Mouse (Mus musculus) limb, embryonic 15.5 days (tissue): ENCODE results near the gene Gm36028. TPM values are rescaled to one million over a fixed set of nuclear protein-coding genes. Genes with fewer than 3 reads are reported as not detected.

Experiments used
- ATAC-seq: fragments of 200-750 bp; cut with Nextera tagmentation; 2 replicates; pipeline ENCODE4 v1.8.0; 2017; ENCODE audit warnings: low read depth, moderate TSS enrichment; ENCODE audit not compliant: insufficient number of reproducible peaks, low FRiP score, low TSS enrichment
- H3K27ac ChIP-seq: fragments of 300-500 bp; sonication (generic); 2 replicates; pipeline ENCODE4 v1.5.1; 2015; ENCODE audit warnings: moderate library complexity, mild to moderate bottlenecking, inconsistent platforms
- H3K27me3 ChIP-seq: fragments of 300-500 bp; sonication (generic); 2 replicates; pipeline ENCODE4 v1.6.1; 2015; ENCODE audit warnings: inconsistent platforms
- H3K36me3 ChIP-seq: fragments of 300-500 bp; sonication (generic); 2 replicates; pipeline ENCODE4 v1.6.1; 2015; ENCODE audit warnings: inconsistent platforms
- H3K4me1 ChIP-seq: fragments of 300-500 bp; sonication (generic); 2 replicates; pipeline ENCODE4 v1.6.1; 2015; ENCODE audit warnings: inconsistent platforms
- H3K4me2 ChIP-seq: fragments of 300-500 bp; sonication (generic); 2 replicates; pipeline ENCODE4 v1.6.1; 2015; ENCODE audit warnings: mild to moderate bottlenecking, inconsistent platforms
- H3K4me3 ChIP-seq: fragments of 300-500 bp; sonication (generic); 2 replicates; pipeline ENCODE4 v1.5.1; 2015; ENCODE audit warnings: mild to moderate bottlenecking, inconsistent platforms
- H3K9ac ChIP-seq: fragments of 300-500 bp; sonication (generic); 2 replicates; pipeline ENCODE4 v1.6.1; 2015; ENCODE audit warnings: inconsistent platforms
- H3K9me3 ChIP-seq: fragments of 300-500 bp; sonication (generic); 2 replicates; pipeline ENCODE4 v1.6.1; 2016; ENCODE audit warnings: inconsistent platforms
- WGBS: fragments of 180-500 bp; shearing (Covaris S2); methylation state at CpG from one replicate; pipeline ENCODE4 v1.1.7; 2015; 5-methylcytosine and 5-hydroxymethylcytosine counted together
- polyA plus RNA-seq: library from polyadenylated mRNA; unstranded; fragments of >200 nt; fragmentation: Nextera tagmentation; extraction: Ambion mirVana; gene quantifications from 2 replicates; pipeline ENCODE4 v1.2.1, GENCODE M21; 2015

The Gm36028 gene
- polyA plus RNA-seq, 1 experiment from 2014 or later = not detected

DNA sequence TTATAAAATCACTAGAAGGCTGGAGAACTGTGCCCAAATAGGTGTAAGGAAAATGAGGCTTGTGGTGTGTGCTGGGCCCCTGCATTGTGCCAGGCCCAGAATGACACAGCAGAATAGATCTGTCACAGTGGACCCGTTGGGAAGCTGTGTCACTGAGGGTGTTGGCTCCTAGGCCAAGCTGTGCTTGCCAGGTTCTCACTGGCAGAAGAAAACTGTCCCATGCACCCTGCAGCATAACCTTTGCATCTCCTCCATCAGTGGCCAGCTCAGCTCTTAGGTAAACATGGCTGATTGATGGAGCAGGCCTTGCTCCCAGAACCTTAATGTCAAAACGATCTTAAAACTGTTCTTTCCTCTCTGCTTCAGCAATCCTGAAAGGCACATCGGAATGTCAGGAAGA lies 4.6 kb downstream of the Gm36028 start:
- H3K9ac ChIP-seq = no peak overlapping the region
- H3K9me3 ChIP-seq = no peaks in the 10 kb centered on the region
- H3K4me1 ChIP-seq = no peaks in the 10 kb centered on the region
- H3K36me3 ChIP-seq = no peaks in the 10 kb centered on the region
- no peak overlapping the region for H3K4me3 ChIP-seq
- H3K27ac ChIP-seq = no peak overlapping the region
- H3K27me3 ChIP-seq = no peaks in the 10 kb centered on the region
- no peak overlapping the region for H3K4me2 ChIP-seq
- WGBS = 61% methylated on average over 3 of the region's 3 CpGs
- ATAC-seq = no peak

DNA sequence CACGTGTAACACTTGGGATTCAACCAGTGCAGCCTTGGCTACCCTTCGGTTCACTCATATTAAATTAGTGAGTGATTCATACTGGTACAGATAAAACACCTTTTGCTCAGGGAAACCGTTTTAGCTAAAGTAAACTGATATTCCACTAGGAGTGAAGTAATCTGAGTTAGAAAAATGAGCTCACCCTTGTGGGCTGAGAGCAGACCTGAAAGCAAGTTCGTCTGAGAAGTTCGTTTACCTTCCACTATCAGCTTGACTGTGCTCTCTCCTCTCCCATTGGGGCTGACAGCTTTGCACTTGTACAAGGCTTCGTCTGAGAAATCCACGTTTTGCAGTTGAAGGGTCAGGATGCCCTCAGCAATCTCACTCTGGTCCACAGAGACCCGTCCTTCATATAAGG lies 5.4 kb downstream of the Gm36028 start:
- H3K4me1 ChIP-seq = no peaks in the 10 kb centered on the region
- no peak for ATAC-seq
- H3K9me3 ChIP-seq = no peaks in the 10 kb centered on the region
- H3K4me3 ChIP-seq = no peak overlapping the region
- H3K9ac ChIP-seq = no peak overlapping the region
- no peak overlapping the region for H3K27ac ChIP-seq
- 62% methylated on average over 8 of the region's 8 CpGs for WGBS
- no peaks in the 10 kb centered on the region for H3K27me3 ChIP-seq
- H3K36me3 ChIP-seq = no peaks in the 10 kb centered on the region
- no peak overlapping the region for H3K4me2 ChIP-seq

DNA sequence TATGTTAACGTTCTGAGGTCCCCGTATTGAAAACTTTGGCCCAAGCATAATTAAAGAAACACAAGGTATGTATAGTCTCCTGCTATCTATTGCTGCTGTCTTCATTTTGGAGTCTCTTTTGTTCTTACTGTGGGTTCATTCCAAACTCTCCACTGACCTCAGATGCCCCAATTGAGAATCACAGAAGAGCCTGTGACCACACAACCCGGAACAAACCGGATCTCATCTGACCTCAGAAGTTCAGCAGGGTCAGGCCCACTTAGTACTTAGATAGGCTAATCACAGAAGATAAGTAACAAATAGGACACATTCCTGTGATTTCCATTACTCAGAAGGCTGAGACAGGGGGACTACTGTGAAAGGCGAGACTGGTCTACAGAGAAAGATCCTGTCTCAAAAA lies 6.4 kb downstream of the Gm36028 start:
- H3K9me3 ChIP-seq = no peaks in the 10 kb centered on the region
- no peaks in the 10 kb centered on the region for H3K4me1 ChIP-seq
- no peak overlapping the region for H3K9ac ChIP-seq
- H3K27ac ChIP-seq = no peak overlapping the region
- 66% methylated on average over 5 of the region's 5 CpGs for whole genome bisulfite sequencing
- H3K4me2 ChIP-seq = no peak overlapping the region
- H3K27me3 ChIP-seq = no peaks in the 10 kb centered on the region
- no peak for ATAC-seq
- H3K4me3 ChIP-seq = no peak overlapping the region
- no peaks in the 10 kb centered on the region for H3K36me3 ChIP-seq

DNA sequence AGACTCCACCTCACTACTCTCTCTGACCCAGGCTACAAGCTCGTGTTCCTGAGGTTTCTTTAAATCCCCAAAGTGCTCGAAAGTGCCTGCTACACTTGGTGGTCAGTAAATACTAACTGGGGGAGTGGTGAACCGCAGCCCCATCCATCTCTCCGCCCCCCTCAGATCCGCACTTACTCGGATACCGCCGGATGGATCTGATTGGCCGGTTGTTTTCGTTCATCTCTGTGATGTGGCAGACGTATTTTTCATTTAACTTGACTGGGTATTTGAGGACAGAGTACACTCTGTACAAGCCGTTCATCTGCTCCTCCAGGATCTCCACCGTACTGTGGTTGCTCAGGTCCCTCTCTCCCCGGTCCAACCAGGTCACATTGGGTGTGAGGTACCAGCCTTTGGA lies 6.9 kb downstream of the Gm36028 start:
- ATAC-seq = no peak
- Histone ChIP-seq H3K4me2 (no peak overlapping the region), H3K4me1 (no peaks in the 10 kb centered on the region)

DNA sequence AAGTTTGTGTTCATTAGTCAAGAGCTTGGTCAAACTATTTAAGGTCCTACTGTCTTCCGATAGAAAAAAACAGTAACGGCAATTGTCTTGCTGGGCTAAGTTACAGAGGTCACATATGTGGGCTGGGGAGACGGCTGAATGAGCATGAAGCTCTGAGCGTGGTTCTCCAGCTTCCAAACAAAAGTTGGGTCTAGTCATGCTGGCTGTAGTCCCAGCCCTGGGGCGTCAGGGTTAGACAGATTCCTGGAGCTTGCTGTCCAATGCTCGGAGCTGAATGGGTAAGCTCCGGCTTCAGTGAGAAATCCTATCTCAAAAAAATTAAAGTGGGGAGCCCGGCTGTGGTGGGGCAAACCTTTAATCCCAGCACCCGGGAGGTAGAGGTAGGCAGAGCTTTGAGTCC lies 7.7 kb downstream of the Gm36028 start:
- Histone ChIP-seq H3K36me3 (no peaks in the 10 kb centered on the region), H3K9ac (no peak overlapping the region), H3K27me3 (no peaks in the 10 kb centered on the region), H3K4me1 (no peaks in the 10 kb centered on the region), H3K27ac (no peak overlapping the region), H3K4me3 (no peak overlapping the region), H3K9me3 (no peaks in the 10 kb centered on the region), H3K4me2 (no peak overlapping the region)
- WGBS = 72% methylated on average over 9 of the region's 9 CpGs
- ATAC-seq = no peak

More for the DNA sequence above, 6.9 kb downstream of the Gm36028 start:
- WGBS = 75% methylated on average over 14 of the region's 14 CpGs
- Histone ChIP-seq H3K27me3 (no peaks in the 10 kb centered on the region), H3K9ac (no peak overlapping the region), H3K27ac (no peak overlapping the region), H3K4me3 (no peak overlapping the region), H3K9me3 (no peaks in the 10 kb centered on the region), H3K36me3 (no peaks in the 10 kb centered on the region)

DNA sequence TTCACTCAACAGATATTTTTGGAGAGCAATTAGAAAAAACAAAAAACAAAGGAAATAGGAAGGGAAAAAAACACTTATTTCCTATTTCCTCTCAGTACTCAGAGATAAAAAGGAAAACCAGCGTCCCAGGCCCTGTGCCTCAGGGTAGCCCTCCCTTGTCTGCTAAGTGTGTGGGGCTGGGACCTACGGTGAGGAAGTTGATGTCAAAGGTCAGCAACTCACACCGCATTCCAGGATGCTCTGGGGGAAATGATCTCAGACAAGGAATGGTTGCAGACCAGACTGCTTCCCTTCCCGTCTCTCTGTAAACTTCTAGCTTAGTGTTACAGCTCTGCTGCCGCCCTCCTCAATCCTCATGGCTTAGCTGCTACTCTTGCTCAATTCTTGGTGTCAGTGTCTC lies 9.6 kb downstream of the Gm36028 start:
- peak; percentile 24; the same call in 1 of the 2 replicates for ATAC-seq
- H3K4me2 ChIP-seq = no peak overlapping the region

DNA sequence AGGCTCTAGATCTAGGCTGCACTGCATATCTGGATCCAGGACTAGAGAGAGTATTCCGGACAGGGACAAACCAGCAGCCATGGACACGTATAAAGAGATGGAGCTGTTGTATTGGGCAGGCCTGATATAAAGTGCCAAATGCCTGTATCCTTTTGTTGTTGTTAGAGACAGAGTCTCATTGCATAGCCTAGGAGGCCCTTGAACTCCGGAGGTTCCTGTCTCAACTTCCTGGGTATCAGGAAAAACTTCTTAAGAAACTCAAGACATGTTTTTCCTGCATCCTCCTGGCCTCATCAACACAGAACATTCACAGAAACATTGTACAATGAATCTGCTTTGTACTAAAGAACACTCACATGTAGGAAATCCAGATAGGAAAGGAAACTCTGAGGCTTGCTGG lies 13.9 kb downstream of the Gm36028 start:
- 90% methylated on average over 3 of the region's 3 CpGs for WGBS
- H3K27ac ChIP-seq = no peak overlapping the region

More for the DNA sequence above, 9.6 kb downstream of the Gm36028 start:
- H3K36me3 ChIP-seq = no peaks in the 10 kb centered on the region
- no peaks in the 10 kb centered on the region for H3K27me3 ChIP-seq
- H3K9me3 ChIP-seq = no peaks in the 10 kb centered on the region
- no peak overlapping the region for H3K27ac ChIP-seq
- no peak overlapping the region for H3K9ac ChIP-seq
- no peaks in the 10 kb centered on the region for H3K4me1 ChIP-seq
- WGBS = 22% methylated on average over 5 of the region's 5 CpGs
- H3K4me3 ChIP-seq = no peak overlapping the region

DNA sequence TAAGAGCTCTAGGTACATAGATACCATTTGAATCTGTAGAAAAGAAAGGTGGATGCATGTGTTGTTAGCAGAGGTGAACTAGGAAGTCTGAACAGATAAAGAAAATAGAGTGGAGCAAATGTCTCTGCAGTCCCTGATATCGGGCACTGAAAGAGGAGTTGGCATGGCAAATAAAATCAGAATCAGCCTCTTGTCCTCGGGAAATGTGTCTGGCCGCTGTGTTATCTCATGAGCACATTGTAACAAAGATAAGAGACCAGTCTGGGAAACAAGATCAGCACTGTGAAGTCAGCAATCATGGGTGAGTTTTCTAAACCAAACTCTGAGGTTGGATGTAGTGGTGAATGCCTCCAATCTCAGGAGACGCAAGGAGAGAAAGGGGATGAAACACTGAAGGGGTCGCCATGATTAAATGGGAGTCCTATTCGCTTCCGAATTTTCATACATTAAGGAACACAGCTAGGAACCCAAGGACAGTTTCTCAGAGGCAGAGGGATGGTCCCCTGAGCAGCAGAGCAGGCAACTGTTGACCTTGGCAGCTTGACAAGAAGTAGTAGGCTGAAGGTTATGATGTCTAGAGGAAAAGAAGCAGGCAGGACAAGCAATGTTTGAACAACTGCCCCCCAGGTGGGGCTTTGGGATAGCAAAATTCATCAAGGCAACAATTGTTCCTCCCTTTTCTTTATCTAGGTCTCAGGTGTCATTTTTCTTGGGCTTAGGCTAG lies 15.6 kb downstream of the Gm36028 start:
- WGBS = 84% methylated on average over 7 of the region's 7 CpGs

More for the DNA sequence above, 13.9 kb downstream of the Gm36028 start:
- Histone ChIP-seq H3K9ac (no peak overlapping the region), H3K4me1 (no peaks in the 10 kb centered on the region), H3K9me3 (no peaks in the 10 kb centered on the region), H3K27me3 (no peaks in the 10 kb centered on the region), H3K4me2 (no peak overlapping the region), H3K4me3 (no peak overlapping the region), H3K36me3 (no peaks in the 10 kb centered on the region)
- no peak for ATAC-seq

DNA sequence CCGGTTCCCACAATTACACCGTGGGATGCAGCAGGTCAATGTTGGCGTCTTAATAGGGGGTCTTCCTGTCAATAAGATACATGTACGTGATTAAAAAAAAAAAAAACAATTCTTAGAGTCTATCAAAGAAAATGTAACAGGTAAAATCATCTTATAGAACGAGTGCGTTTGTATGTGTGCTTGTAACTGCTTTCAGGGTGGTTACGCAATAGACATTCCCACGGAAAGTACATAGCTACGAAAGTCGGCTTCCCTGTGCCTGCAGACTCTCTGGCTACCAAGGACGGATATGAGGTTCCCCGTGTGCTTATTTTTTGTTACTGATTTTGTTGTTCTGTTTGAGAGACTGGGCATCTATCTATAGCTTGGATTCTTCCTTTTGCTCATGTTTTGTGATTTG lies 17.2 kb downstream of the Gm36028 start:
- no peak overlapping the region for H3K27ac ChIP-seq
- no peaks in the 10 kb centered on the region for H3K9me3 ChIP-seq
- H3K4me2 ChIP-seq = no peak overlapping the region
- no peaks in the 10 kb centered on the region for H3K4me1 ChIP-seq
- no peak for ATAC-seq
- H3K27me3 ChIP-seq = no peaks in the 10 kb centered on the region
- no peak overlapping the region for H3K4me3 ChIP-seq
- WGBS = 83% methylated on average over 12 of the region's 12 CpGs
- no peaks in the 10 kb centered on the region for H3K36me3 ChIP-seq
- H3K9ac ChIP-seq = no peak overlapping the region

More for the DNA sequence above, 15.6 kb downstream of the Gm36028 start:
- Histone ChIP-seq H3K4me2 (no peak overlapping the region), H3K9ac (no peak overlapping the region), H3K36me3 (no peaks in the 10 kb centered on the region), H3K4me1 (no peaks in the 10 kb centered on the region), H3K4me3 (no peak overlapping the region), H3K9me3 (no peaks in the 10 kb centered on the region), H3K27me3 (no peaks in the 10 kb centered on the region), H3K27ac (no peak overlapping the region)
- no peak for ATAC-seq

DNA sequence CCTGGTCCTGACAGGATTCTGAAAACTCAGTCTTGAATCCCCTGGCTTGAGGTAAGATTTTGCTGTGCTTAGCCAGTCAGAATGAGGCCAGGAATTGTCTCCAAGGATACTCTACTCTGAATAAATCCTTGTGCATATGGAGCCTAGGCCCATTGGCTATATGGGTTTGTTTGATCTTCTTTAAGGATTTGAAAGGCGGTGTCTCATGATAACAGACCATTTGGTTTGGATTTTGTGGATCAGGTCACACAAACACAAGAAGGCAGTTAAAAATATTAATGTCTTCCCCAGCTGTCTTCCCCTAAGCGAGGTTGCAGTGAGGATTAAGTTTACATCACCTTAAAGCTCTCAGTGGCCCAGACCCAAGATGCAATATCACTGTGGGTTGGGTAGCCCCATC lies 18.5 kb downstream of the Gm36028 start:
- Histone ChIP-seq H3K27me3 (no peaks in the 10 kb centered on the region), H3K4me3 (no peak overlapping the region), H3K9ac (no peak overlapping the region), H3K4me1 (no peaks in the 10 kb centered on the region), H3K36me3 (0 out of 2 replicates have a peak, but pooled peaks cover 2% of the 10 kb centered on the region), H3K9me3 (no peaks in the 10 kb centered on the region), H3K4me2 (no peak overlapping the region), H3K27ac (no peak overlapping the region)
- ATAC-seq = no peak
- 46% methylated on average over 2 of the region's 2 CpGs for WGBS

DNA sequence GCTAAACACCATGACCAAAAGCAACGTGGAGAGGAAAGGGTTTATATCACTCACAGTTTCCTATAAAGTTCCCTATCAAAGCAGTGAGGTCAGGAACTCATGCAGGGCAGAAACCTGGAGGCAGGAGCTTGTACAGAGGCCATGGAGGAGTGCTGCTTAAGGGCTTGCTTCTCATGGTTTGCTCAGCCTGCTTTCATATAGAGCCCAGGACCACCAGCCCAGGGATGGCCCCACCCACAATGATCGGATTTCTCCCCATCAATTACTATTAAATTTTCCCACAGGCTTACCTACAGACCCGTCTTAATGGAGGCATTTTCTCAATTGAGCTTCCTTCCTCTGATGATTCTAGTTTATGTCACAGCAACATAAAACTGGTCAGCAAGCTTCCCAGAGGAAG lies 23.4 kb downstream of the Gm36028 start:
- H3K9ac ChIP-seq = no peak overlapping the region
- 58% methylated on average over 3 of the region's 3 CpGs for WGBS
- H3K36me3 ChIP-seq = peaks cover 46% of the 10 kb centered on the region
- H3K27ac ChIP-seq = no peak overlapping the region
- H3K4me2 ChIP-seq = no peak overlapping the region
- ATAC-seq = no peak
- no peaks in the 10 kb centered on the region for H3K4me1 ChIP-seq
- no peak overlapping the region for H3K4me3 ChIP-seq
- no peaks in the 10 kb centered on the region for H3K27me3 ChIP-seq
- H3K9me3 ChIP-seq = no peaks in the 10 kb centered on the region

DNA sequence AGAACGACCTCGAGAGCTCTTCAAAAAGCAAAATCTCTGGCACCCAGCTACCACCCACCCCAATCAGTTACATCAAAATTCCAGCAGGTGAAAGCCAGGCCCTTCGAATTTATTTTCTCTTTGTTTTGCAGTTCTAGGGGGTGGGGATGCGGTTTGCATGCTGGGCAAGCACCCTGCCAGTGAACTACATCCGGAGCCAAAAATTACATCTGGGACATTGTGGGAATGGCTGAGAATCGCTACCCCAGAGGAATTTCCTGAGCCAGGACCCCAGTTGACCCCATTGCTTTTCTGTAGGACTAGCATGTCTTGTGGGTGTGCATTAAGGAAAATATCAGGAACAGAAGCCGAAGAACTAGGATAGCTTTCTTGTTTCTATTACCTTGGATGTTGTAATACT lies 29.9 kb downstream of the Gm36028 start:
- no peaks in the 10 kb centered on the region for H3K27me3 ChIP-seq
- ATAC-seq = no peak
- H3K4me1 ChIP-seq = no peaks in the 10 kb centered on the region
- no peak overlapping the region for H3K4me3 ChIP-seq
- WGBS = 80% methylated on average over 7 of the region's 7 CpGs
- no peaks in the 10 kb centered on the region for H3K9me3 ChIP-seq
- H3K27ac ChIP-seq = no peak overlapping the region
- peaks cover 94% of the 10 kb centered on the region for H3K36me3 ChIP-seq
- no peak overlapping the region for H3K4me2 ChIP-seq
- H3K9ac ChIP-seq = no peak overlapping the region

DNA sequence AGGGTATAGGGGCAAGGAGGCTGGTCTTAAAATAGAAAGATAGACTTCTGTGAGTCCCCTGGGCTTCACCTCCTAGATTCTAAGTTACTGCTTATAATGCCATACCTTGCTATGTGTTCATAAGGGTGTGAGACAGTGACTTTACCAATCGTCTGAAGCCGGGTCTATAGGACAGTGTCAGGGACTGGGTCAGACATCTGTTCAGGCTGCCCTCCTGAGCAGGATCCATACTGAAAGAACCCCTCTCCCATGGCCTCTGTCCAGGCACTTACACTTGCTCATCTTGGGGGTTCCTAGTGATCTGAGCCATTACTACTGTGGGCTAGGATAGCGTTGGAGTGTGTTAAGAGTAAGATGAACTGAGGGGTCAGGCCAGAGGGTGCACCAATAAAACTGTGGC lies 34.7 kb downstream of the Gm36028 start:
- Histone ChIP-seq H3K4me2 (no peak overlapping the region), H3K36me3 (peaks cover 96% of the 10 kb centered on the region), H3K9ac (no peak overlapping the region), H3K4me3 (no peak overlapping the region), H3K4me1 (no peaks in the 10 kb centered on the region), H3K9me3 (no peaks in the 10 kb centered on the region), H3K27me3 (no peaks in the 10 kb centered on the region), H3K27ac (no peak overlapping the region)
- ATAC-seq = no peak
- WGBS = 91% methylated on average over 3 of the region's 3 CpGs
